Mouse (Mus musculus): Measurements from ENCODE around the gene Leng9. TPM values are rescaled to one million over a fixed set of nuclear protein-coding genes. Genes with fewer than 3 reads are reported as not detected.

Leng9 gene
- polyA plus RNA-seq, 1 experiment from 2014 or later = 1.2 TPM

DNA sequence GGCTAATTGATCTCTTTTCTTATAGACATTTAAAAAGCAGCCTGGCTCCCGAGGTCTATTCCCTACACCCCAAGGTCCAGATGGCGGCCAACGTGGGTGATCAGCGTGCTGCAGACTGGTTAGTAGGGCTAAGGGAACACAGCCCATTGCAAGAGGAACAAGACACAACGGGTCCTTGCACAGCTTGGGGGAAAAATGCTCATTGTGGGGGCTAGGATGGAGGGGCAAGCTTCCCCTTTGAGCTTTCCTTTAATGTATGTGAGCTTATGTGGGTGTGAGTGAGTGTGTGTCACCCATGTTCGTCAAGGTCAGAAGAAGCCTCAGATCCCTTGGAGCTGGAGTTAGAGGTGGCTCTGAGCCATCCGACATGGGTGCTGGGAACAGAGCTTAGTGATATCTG is 11.5 kb downstream of the Leng9 start:
- Histone ChIP-seq H3K27me3 (ENCODE audit: control insufficient read depth, insufficient read depth, low read depth, low read length) (no peaks in the 10 kb centered on the region), H3K9ac (ENCODE audit: low read depth, low read length) (no peak overlapping the region), H3K4me1 (ENCODE audit: control insufficient read depth, low read depth, low read length) (peaks cover 15% of the 10 kb centered on the region), H3K4me3 (ENCODE audit: low read depth, low read length) (no peak overlapping the region), H3K9me3 (replicated peaks; ENCODE audit: control insufficient read depth, low read length) (no peaks in the 10 kb centered on the region), H3K4me2 (ENCODE audit: low read depth, low read length) (no peak overlapping the region), H3K27ac (ENCODE audit: low read length) (no peak overlapping the region), H3K36me3 (ENCODE audit: control insufficient read depth, insufficient read depth) (peaks cover 53% of the 10 kb centered on the region)
- WGBS (ENCODE audit: insufficient replicate concordance) = 83% methylated on average over 7 of the region's 7 CpGs
- ATAC-seq (ENCODE audit: low read depth) = no peak

DNA sequence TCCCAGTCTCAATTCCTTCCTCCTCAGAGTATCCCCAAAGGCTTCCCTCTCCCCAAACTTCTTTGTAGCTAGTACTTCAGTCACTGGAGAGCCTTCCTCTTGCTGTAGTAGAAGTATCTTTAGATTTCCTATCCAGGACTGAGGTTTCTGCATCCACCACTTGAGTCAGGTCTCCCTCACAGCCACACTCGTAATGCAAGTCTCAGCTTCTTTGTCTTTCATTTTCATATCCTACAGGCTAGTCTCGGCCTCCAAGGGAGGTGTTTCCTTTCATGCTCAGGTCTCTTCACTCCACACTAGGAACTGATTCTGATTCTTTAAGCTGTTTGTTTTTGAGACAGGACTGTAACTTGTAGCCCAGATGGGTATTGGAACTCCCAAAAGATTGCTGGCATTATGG is 12.0 kb downstream of the Leng9 start:
- H3K9me3 ChIP-seq (replicated peaks; ENCODE audit: control insufficient read depth, low read length) = no peaks in the 10 kb centered on the region
- H3K4me1 ChIP-seq (ENCODE audit: control insufficient read depth, low read depth, low read length) = peaks cover 15% of the 10 kb centered on the region
- 80% methylated on average over 2 of the region's 2 CpGs for WGBS (ENCODE audit: insufficient replicate concordance)
- peaks cover 48% of the 10 kb centered on the region for H3K36me3 ChIP-seq (ENCODE audit: control insufficient read depth, insufficient read depth)
- no peaks in the 10 kb centered on the region for H3K27me3 ChIP-seq (ENCODE audit: control insufficient read depth, insufficient read depth, low read depth, low read length)
- peak overlapping the region; percentile 89 for H3K4me2 ChIP-seq (ENCODE audit: low read depth, low read length)
- no peak for ATAC-seq (ENCODE audit: low read depth)
- peak overlapping the region; percentile 84 for H3K4me3 ChIP-seq (ENCODE audit: low read depth, low read length)
- H3K27ac ChIP-seq (ENCODE audit: low read length) = no peak overlapping the region
- peak overlapping the region; percentile 95; the same call in 1 of the 2 replicates for H3K9ac ChIP-seq (ENCODE audit: low read depth, low read length)

DNA sequence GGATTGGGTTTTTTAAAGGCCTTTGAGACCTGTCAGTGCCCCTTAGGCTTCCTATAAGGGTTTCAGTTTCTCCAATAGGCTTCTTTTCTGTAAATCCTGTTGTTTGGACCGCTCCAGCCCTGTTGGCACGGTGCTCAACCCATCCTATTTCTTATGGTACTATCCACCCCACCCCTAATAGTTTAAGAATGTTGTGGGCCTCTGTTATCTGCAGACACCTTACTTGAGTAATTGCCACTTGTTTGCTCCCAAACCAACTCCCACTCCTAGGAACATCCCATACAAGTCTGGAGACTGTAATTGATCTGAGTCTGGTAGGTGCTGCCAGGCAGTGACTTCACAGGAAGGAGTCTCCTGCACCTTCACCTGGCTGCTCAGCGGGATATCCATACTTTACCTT is 12.4 kb downstream of the Leng9 start:
- H3K36me3 ChIP-seq (ENCODE audit: control insufficient read depth, insufficient read depth) = peaks cover 44% of the 10 kb centered on the region
- H3K9me3 ChIP-seq (replicated peaks; ENCODE audit: control insufficient read depth, low read length) = no peaks in the 10 kb centered on the region
- H3K4me2 ChIP-seq (ENCODE audit: low read depth, low read length) = peak overlapping the region; percentile 89
- peak overlapping the region; percentile 84 for H3K4me3 ChIP-seq (ENCODE audit: low read depth, low read length)
- WGBS (ENCODE audit: insufficient replicate concordance) = 40% methylated on average over 3 of the region's 3 CpGs
- H3K9ac ChIP-seq (ENCODE audit: low read depth, low read length) = peak overlapping the region; percentile 95
- H3K4me1 ChIP-seq (ENCODE audit: control insufficient read depth, low read depth, low read length) = peaks cover 15% of the 10 kb centered on the region
- no peaks in the 10 kb centered on the region for H3K27me3 ChIP-seq (ENCODE audit: control insufficient read depth, insufficient read depth, low read depth, low read length)
- H3K27ac ChIP-seq (ENCODE audit: low read length) = peak overlapping the region; percentile 96
- ATAC-seq (ENCODE audit: low read depth) = no peak

DNA sequence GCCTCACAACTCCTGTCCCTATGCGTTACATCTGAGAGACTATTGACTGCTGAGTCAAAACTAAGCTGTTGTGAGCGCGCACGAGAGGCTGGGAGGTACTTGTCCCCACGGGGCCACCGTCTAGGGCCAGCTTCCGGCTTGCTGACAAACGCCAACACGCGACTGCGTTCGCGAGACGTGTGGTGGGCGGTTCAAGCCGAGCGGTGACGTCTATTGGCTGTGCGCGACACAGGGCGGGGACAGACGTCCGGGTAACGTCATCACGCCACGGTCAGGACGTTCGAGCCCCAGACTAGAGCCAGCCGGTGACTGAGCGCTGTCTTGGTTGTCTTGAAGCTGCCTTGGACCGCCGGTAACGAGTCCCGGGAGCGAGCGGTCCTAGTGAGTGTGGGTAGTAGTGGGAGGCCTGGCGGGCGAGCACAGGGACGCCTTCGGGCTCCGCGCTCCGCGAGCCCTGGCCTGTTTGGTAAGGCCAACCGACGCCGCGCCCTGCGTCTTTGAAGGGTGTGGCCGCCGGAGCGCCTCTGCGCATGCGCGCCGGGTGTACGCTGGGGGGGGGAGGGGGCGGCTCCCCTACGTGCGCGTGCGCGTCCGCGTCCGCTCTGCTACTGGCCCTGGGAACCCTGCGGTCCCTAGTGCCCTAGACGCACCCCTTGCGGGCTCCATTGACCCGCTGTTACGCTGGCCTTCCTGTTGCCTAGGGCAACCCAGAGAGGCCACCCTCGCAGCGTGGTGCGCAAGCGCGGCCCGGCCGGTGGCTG is 13.2 kb downstream of the Leng9 start, which contains the start of gene Leng8:
TSS of gene Leng8 (plus strand) at position 269 of the 761 bp plus-strand sequence.
- Histone ChIP-seq H3K4me2 (ENCODE audit: low read depth, low read length) (peak within 1 kb of the TSS; percentile 90), H3K9ac (ENCODE audit: low read depth, low read length) (peak within 1 kb of the TSS; percentile 95), H3K9me3 (replicated peaks; ENCODE audit: control insufficient read depth, low read length) (no peaks in the 10 kb centered on the region), H3K27ac (ENCODE audit: low read length) (peak within 1 kb of the TSS; percentile 96), H3K4me3 (ENCODE audit: low read depth, low read length) (peak within 1 kb of the TSS; percentile 84), H3K4me1 (ENCODE audit: control insufficient read depth, low read depth, low read length) (peaks cover 15% of the 10 kb centered on the region), H3K36me3 (ENCODE audit: control insufficient read depth, insufficient read depth) (peaks cover 36% of the 10 kb centered on the region), H3K27me3 (ENCODE audit: control insufficient read depth, insufficient read depth, low read depth, low read length) (no peaks in the 10 kb centered on the region)
- ATAC-seq (ENCODE audit: low read depth) = peak; percentile 95
- under 1% methylated on average over 77 of the region's 78 CpGs for WGBS (ENCODE audit: insufficient replicate concordance)

DNA sequence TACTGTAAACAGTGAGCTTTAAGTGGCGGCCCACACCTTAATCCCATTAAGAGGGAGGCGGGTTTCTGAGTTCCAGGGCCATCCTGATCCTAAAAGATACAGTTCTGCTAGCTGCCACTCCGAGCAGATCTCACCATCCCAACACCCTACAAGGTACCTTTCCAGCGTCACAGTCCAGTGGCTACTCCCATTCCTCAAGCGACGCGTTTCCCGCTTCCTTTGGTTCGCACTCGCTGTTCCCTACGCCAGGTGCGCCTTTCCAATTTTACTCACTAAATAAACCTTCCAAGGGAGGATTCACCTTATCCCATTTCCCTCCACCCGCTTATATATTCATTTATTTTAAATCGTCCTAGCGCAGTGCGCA is 13.8 kb downstream of the Leng9 start:
- H3K9me3 ChIP-seq (replicated peaks; ENCODE audit: control insufficient read depth, low read length) = no peaks in the 10 kb centered on the region
- H3K4me1 ChIP-seq (ENCODE audit: control insufficient read depth, low read depth, low read length) = peaks cover 15% of the 10 kb centered on the region
- ATAC-seq (ENCODE audit: low read depth) = peak; percentile 1; the same call in 1 of the 2 replicates
- 1% methylated on average over 16 of the region's 16 CpGs for WGBS (ENCODE audit: insufficient replicate concordance)
- H3K4me3 ChIP-seq (ENCODE audit: low read depth, low read length) = peak overlapping the region; percentile 84
- H3K36me3 ChIP-seq (ENCODE audit: control insufficient read depth, insufficient read depth) = peaks cover 30% of the 10 kb centered on the region
- peak overlapping the region; percentile 83 for H3K9ac ChIP-seq (ENCODE audit: low read depth, low read length)
- H3K27ac ChIP-seq (ENCODE audit: low read length) = peak overlapping the region; percentile 96
- H3K27me3 ChIP-seq (ENCODE audit: control insufficient read depth, insufficient read depth, low read depth, low read length) = no peaks in the 10 kb centered on the region
- H3K4me2 ChIP-seq (ENCODE audit: low read depth, low read length) = peak overlapping the region; percentile 90

DNA sequence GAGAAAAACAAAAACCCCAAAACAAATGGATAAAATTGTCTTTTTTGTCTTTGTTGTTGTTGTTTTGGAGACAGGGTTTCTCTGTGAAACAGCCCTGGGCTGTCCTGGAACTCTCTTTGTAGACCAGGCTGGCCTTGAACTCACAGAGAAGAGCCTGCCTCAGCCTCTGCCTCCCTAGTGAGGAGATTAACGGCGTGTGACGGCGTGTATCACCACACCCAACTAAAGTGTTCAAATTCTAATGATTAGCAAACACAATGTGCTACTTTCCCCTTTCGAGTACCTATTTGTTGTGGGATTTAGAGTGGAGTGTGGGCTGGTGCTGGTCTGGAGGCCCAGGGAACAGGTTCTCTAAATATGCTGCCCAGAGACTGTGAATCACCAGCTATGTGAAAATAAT is 15.3 kb downstream of the Leng9 start:
- no peak overlapping the region for H3K4me3 ChIP-seq (ENCODE audit: low read depth, low read length)
- no peak overlapping the region for H3K9ac ChIP-seq (ENCODE audit: low read depth, low read length)

DNA sequence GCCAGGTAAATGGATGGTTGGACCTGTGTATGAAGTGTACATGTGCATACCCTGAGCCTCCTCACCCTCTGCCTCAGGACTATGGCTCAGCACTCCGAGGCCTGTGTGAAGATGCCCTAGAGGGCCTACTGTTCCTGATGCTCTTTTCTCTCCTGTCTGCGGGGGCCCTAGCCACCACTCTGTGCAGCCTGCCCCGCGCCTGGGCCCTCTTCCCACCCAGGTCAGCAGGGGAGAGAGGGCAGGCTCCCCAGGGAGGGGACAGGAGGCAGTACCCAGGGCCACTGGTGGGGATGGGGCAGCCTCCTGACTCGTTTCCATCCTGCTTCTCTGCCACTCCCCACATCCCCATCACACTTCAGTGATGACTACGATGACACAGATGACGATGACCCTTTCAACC is 17.2 kb downstream of the Leng9 start:
- Histone ChIP-seq H3K9ac (ENCODE audit: low read depth, low read length) (no peak overlapping the region), H3K36me3 (ENCODE audit: control insufficient read depth, insufficient read depth) (no peaks in the 10 kb centered on the region), H3K27me3 (ENCODE audit: control insufficient read depth, insufficient read depth, low read depth, low read length) (no peaks in the 10 kb centered on the region), H3K4me2 (ENCODE audit: low read depth, low read length) (no peak overlapping the region), H3K4me1 (ENCODE audit: control insufficient read depth, low read depth, low read length) (peaks cover 12% of the 10 kb centered on the region), H3K27ac (ENCODE audit: low read length) (no peak overlapping the region), H3K9me3 (replicated peaks; ENCODE audit: control insufficient read depth, low read length) (no peaks in the 10 kb centered on the region), H3K4me3 (ENCODE audit: low read depth, low read length) (no peak overlapping the region)
- 75% methylated on average over 7 of the region's 7 CpGs for WGBS (ENCODE audit: insufficient replicate concordance)
- no peak for ATAC-seq (ENCODE audit: low read depth)

More for the DNA sequence above, 15.3 kb downstream of the Leng9 start:
- no peaks in the 10 kb centered on the region for H3K27me3 ChIP-seq (ENCODE audit: control insufficient read depth, insufficient read depth, low read depth, low read length)
- ATAC-seq (ENCODE audit: low read depth) = no peak
- no peaks in the 10 kb centered on the region for H3K9me3 ChIP-seq (replicated peaks; ENCODE audit: control insufficient read depth, low read length)
- H3K36me3 ChIP-seq (ENCODE audit: control insufficient read depth, insufficient read depth) = peaks cover 15% of the 10 kb centered on the region
- WGBS (ENCODE audit: insufficient replicate concordance) = 64% methylated on average over 5 of the region's 5 CpGs
- peaks cover 15% of the 10 kb centered on the region for H3K4me1 ChIP-seq (ENCODE audit: control insufficient read depth, low read depth, low read length)
- H3K27ac ChIP-seq (ENCODE audit: low read length) = no peak overlapping the region
- H3K4me2 ChIP-seq (ENCODE audit: low read depth, low read length) = no peak overlapping the region

DNA sequence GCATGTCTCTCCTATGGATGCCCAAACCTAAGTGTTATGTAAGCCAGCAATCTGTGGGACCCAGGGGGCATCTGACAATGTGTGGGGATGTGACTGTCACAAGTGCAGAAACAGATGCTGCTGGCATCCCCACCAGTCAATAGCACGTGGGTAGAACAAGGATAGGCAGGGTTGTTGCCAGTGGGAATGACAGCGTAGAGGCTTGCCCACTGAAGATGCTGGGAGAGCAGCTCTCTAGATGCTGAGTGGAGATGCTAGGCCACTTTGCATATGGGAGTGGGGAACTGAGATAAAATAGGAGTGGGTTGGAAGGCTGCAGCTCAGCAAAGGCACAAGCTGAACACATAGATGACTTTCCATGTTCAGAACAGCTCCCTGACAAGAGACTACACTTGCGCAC is 17.6 kb downstream of the Leng9 start:
- Histone ChIP-seq H3K36me3 (ENCODE audit: control insufficient read depth, insufficient read depth) (no peaks in the 10 kb centered on the region), H3K9me3 (replicated peaks; ENCODE audit: control insufficient read depth, low read length) (no peaks in the 10 kb centered on the region), H3K9ac (ENCODE audit: low read depth, low read length) (no peak overlapping the region), H3K27me3 (ENCODE audit: control insufficient read depth, insufficient read depth, low read depth, low read length) (no peaks in the 10 kb centered on the region), H3K4me3 (ENCODE audit: low read depth, low read length) (no peak overlapping the region), H3K4me1 (ENCODE audit: control insufficient read depth, low read depth, low read length) (peaks cover 8% of the 10 kb centered on the region), H3K4me2 (ENCODE audit: low read depth, low read length) (no peak overlapping the region), H3K27ac (ENCODE audit: low read length) (no peak overlapping the region)
- 81% methylated on average over 3 of the region's 3 CpGs for WGBS (ENCODE audit: insufficient replicate concordance)
- no peak for ATAC-seq (ENCODE audit: low read depth)

DNA sequence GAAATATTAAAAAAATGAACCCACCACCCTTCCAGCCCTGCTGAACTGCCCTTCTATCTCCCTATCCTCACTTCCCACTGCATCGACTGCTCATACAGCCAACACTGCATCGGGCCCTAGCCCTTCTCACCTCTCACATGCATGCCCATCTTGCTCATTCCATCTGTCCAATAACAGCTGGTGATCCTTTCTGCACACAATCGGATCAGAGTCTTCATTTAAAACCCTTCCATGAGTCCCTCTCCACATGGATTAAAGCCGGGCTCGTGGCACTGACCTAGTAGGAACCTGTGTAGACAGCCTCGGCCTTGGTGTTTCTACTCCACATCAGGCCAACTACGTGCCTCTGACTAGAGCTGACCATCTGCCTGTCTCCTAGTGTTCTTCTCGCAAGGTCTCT is 18.2 kb downstream of the Leng9 start:
- WGBS (ENCODE audit: insufficient replicate concordance) = 70% methylated on average over 8 of the region's 8 CpGs
- H3K27me3 ChIP-seq (ENCODE audit: control insufficient read depth, insufficient read depth, low read depth, low read length) = no peaks in the 10 kb centered on the region

More for the DNA sequence above, 18.2 kb downstream of the Leng9 start:
- ATAC-seq (ENCODE audit: low read depth) = no peak
- Histone ChIP-seq H3K4me1 (ENCODE audit: control insufficient read depth, low read depth, low read length) (peaks cover 7% of the 10 kb centered on the region), H3K36me3 (ENCODE audit: control insufficient read depth, insufficient read depth) (no peaks in the 10 kb centered on the region), H3K9me3 (replicated peaks; ENCODE audit: control insufficient read depth, low read length) (no peaks in the 10 kb centered on the region), H3K4me2 (ENCODE audit: low read depth, low read length) (no peak overlapping the region), H3K4me3 (ENCODE audit: low read depth, low read length) (no peak overlapping the region), H3K27ac (ENCODE audit: low read length) (no peak overlapping the region), H3K9ac (ENCODE audit: low read depth, low read length) (no peak overlapping the region)

All from liver, embryonic 16.5 days (tissue).